Mouse (Mus musculus): ENCODE results near the gene Stx6.

Gene Stx6

GRCm38 (mm10) chr1:155158141-155158969 is at the start of gene Stx6:
TSS of gene Stx6 (plus strand) at chr1:155158715.
- peak; percentile 98 for DNase-seq (ENCODE audit: low spot score in 2 of 2)

GRCm38 (mm10) chr1:155109387-155110350 is 48.8 kb upstream of the Stx6 start:
- DNase-seq (ENCODE audit: low spot score in 2 of 2) = no peak

GRCm38 (mm10) chr1:155111491-155111890 is 47.0 kb upstream of the Stx6 start:
- no peak for DNase-seq (ENCODE audit: low spot score in 2 of 2)

- no peak for DNase-seq (ENCODE audit: low spot score in 2 of 2)
Measured at GRCm38 (mm10) chr1:155112118-155112517, 46.4 kb upstream of the Stx6 start.

GRCm38 (mm10) chr1:155112875-155113274 is 45.6 kb upstream of the Stx6 start:
- no peak for DNase-seq (ENCODE audit: low spot score in 2 of 2)

- DNase-seq (ENCODE audit: low spot score in 2 of 2) = no peak
Measured at GRCm38 (mm10) chr1:155113946-155114345, 44.6 kb upstream of the Stx6 start.

GRCm38 (mm10) chr1:155119719-155120118 is 38.8 kb upstream of the Stx6 start:
- DNase-seq (ENCODE audit: low spot score in 2 of 2) = no peak

GRCm38 (mm10) chr1:155121977-155122939 is 36.3 kb upstream of the Stx6 start:
- peak in 1 of 2 experiments; percentile 45 for DNase-seq (ENCODE audit: low spot score in 2 of 2)

GRCm38 (mm10) chr1:155124397-155124796 is 34.1 kb upstream of the Stx6 start:
- DNase-seq (ENCODE audit: low spot score in 2 of 2) = no peak

- DNase-seq (ENCODE audit: low spot score in 2 of 2) = no peak
Measured at GRCm38 (mm10) chr1:155126716-155127115, 31.8 kb upstream of the Stx6 start.

GRCm38 (mm10) chr1:155127429-155127934 is 31.0 kb upstream of the Stx6 start:
- no peak for DNase-seq (ENCODE audit: low spot score in 2 of 2)

GRCm38 (mm10) chr1:155134866-155135265 is 23.6 kb upstream of the Stx6 start:
- no peak for DNase-seq (ENCODE audit: low spot score in 2 of 2)

- DNase-seq (ENCODE audit: low spot score in 2 of 2) = peak; percentile 52 to 82
Measured at GRCm38 (mm10) chr1:155138795-155139194, 19.7 kb upstream of the Stx6 start.

GRCm38 (mm10) chr1:155140076-155140475 is 18.4 kb upstream of the Stx6 start:
- DNase-seq (ENCODE audit: low spot score in 2 of 2) = peak in 1 of 2 experiments; percentile 65

- peak in 1 of 2 experiments; percentile 10 for DNase-seq (ENCODE audit: low spot score in 2 of 2)
Measured at GRCm38 (mm10) chr1:155145620-155146019, 12.9 kb upstream of the Stx6 start.

GRCm38 (mm10) chr1:155146572-155146980 is 11.9 kb upstream of the Stx6 start, which contains the start of gene Mr1:
TSS of gene Mr1 (minus strand) at chr1:155146814.
- DNase-seq (ENCODE audit: low spot score in 2 of 2) = peak in 1 of 2 experiments; percentile 12

GRCm38 (mm10) chr1:155147228-155147627 is 11.3 kb upstream of the Stx6 start:
- DNase-seq (ENCODE audit: low spot score in 2 of 2) = no peak

GRCm38 (mm10) chr1:155149403-155149802 is 9.1 kb upstream of the Stx6 start:
- no peak for DNase-seq (ENCODE audit: low spot score in 2 of 2)

GRCm38 (mm10) chr1:155150821-155151220 is 7.7 kb upstream of the Stx6 start:
- no peak for DNase-seq (ENCODE audit: low spot score in 2 of 2)

- DNase-seq (ENCODE audit: low spot score in 2 of 2) = no peak
Measured at GRCm38 (mm10) chr1:155153906-155154305, 4.6 kb upstream of the Stx6 start.

GRCm38 (mm10) chr1:155158970-155159484 is 512 bp downstream of the Stx6 start:
- DNase-seq (ENCODE audit: low spot score in 2 of 2) = peak; percentile 16 to 43

Data from urinary bladder, postnatal 36 days (tissue).